Mouse (Mus musculus): ENCODE measurements around the gene Prmt7. TPM values are rescaled to one million over a fixed set of nuclear protein-coding genes. Genes with fewer than 3 reads are reported as not detected.

The Prmt7 gene
- total RNA-seq, 2 experiments from 2014 or later: 22.9 to 66.3 TPM

DNA sequence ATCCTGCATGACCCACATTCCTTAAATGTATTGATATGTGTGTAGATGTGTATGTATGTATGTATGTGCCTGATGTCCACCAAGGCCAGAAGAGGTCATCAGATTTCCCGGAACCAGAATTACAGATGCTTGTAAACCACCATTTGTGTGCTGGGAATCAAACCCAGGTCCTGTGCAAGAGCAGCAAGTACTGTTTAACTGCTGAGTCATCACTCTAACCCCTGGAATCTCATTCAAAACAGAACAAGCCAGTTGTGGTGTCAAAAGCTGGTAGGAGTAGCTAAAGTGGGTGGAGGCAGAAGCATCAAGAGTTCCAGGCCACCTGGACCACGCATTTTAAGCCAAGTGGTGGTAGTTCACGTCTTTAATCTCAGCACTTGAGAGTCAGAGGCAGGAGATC is 3.2 kb downstream of the Prmt7 start:
- no peak for ATAC-seq (replicated peaks; ENCODE audit: poor library complexity, severe bottlenecking)

- ATAC-seq (replicated peaks; ENCODE audit: poor library complexity, severe bottlenecking): no peak
Measured at GRCm38 (mm10) chr8:106219620-106220019, 8.9 kb downstream of the Prmt7 start.

GRCm38 (mm10) chr8:106226589-106226988 is 15.9 kb downstream of the Prmt7 start:
- ATAC-seq (replicated peaks; ENCODE audit: poor library complexity, severe bottlenecking): peak; percentile 56

GRCm38 (mm10) chr8:106231536-106231935 is 20.8 kb downstream of the Prmt7 start:
- no peak for ATAC-seq (replicated peaks; ENCODE audit: poor library complexity, severe bottlenecking)

DNA sequence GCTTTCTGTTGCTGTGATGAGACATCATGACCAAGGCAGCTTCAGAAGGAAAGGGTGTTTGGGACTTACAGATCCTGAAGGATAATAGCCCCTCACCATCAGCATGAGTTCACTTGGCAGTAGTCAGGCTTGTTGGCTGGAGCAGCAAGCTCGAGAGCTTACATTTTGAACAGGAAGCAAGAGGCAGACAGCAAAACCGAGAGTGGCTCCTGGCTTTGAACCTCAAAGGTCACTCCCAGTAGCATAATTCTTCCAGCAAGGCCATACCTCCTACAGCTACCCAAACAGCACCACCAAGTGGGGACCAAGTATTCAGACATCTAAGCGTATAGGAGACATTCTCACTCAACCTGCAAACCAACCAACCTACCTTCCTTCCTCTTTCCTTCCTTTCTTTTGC is 22.0 kb downstream of the Prmt7 start:
- no peak for ATAC-seq (replicated peaks; ENCODE audit: poor library complexity, severe bottlenecking)

DNA sequence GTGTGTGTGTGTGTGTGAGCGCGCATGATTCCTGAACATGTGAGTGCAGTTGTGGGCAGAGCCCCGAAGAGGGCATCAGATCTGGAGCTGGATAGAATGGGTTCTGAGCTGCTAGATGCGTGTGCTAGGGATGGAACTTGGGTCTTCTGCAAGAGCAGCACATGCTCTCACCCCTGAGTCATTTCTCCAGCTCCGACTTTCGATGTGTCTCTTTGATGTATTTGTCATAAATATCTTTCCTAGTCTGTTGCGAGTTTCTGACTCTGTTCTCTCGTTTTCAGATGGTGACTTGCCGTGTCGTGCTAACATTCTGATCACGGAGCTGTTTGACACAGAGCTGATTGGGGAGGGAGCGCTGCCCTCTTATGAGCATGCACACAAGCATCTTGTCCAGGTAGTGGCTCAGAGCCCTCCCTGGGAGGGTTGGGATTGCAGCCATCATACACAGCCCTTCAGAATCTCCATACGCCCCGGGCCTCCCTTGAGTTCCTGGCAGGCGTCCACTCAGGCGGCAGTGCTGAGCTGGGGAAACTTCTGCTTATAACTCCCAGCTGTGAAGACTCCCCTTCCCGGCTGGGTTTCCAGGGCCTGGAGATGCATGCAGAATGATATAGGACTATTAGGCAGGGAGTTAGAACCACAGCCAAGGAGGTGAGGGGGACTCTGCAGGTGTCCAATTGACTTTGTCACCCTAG is 24.0 kb downstream of the Prmt7 start:
- no peak for ATAC-seq (replicated peaks; ENCODE audit: poor library complexity, severe bottlenecking)

DNA sequence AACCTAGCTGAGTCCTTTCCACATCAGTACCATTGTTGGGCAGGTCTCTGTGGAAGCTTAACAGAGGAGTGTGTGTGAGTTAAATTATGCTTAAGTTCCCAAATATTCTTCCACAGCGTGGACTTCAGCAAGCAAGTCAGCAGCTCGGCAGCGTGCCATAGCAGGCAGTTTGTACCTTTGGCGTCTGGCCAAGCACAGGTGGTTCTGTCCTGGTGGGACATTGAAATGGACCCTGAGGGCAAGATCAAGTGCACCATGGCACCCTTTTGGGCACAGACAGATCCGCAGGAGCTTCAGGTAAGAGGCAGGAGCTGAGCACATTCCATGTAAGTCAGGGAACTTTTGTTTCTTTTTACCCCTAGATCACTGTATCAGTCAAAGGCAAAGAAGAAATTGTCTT is 26.4 kb downstream of the Prmt7 start:
- no peak for ATAC-seq (replicated peaks; ENCODE audit: poor library complexity, severe bottlenecking)

DNA sequence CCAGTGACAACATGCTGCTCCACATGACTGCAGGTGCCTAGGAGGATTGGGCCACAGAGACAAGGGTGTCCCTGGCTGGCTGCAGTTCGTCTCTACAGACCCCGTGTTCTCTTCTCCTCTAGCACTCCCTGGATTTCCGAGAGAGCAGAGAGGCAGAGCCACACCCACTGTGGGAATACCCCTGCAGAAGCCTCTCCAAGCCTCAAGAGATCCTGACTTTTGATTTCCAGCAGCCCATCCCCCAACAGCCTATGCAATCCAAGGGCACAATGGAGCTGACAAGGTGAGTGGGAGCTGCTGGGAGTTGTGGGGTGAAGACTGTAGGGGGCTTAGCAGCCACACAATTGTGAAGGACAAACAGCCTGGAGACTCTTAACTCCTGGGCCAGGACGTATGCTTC is 39.5 kb downstream of the Prmt7 start:
- no peak for ATAC-seq (replicated peaks; ENCODE audit: poor library complexity, severe bottlenecking)

DNA sequence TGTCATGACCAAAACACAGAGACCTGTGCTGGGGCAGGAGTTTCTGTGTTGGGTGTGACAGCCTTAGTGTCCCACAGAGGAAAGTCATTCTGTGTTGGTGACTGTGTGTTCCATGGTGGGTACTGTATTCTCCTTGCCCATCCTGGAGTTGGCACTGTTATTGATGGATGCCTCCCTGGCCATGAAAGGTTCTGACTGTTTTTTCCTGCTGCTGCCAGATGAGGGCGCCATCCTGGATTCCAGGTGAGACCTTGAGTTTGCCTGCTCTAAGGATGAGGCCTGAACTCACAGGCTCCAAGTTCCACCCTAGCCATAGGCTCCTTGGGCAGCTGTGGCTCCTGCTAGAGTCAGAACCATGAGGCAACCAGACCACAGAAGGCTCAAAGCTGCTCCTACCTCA is 47.4 kb downstream of the Prmt7 start:
- no peak for ATAC-seq (replicated peaks; ENCODE audit: poor library complexity, severe bottlenecking)

- ATAC-seq (replicated peaks; ENCODE audit: poor library complexity, severe bottlenecking): no peak
Measured at GRCm38 (mm10) chr8:106259579-106260255, 49.0 kb downstream of the Prmt7 start.

GRCm38 (mm10) chr8:106260894-106261293 is 50.2 kb downstream of the Prmt7 start:
- ATAC-seq (replicated peaks; ENCODE audit: poor library complexity, severe bottlenecking): no peak

- ATAC-seq (replicated peaks; ENCODE audit: poor library complexity, severe bottlenecking): no peak
Measured at GRCm38 (mm10) chr8:106262343-106262742, 51.6 kb downstream of the Prmt7 start.

DNA sequence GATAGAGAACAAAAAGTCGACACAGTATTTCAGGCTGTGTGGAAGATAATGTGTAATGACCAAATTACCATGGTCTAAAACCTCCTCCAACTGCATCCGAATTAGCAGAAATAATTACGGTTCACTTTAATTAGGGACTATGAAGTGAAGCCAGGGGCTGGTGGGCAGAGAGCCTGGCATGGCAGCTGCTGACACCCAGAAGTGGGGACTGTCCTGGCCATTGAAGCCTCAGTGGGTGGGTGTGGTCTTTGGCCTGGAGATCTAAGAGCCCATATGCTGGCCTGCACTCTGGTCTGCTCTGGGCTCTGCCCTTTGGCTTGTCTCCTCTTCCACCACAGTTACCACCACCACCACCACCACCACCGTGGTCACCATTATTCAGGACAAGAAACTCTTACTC is 53.2 kb downstream of the Prmt7 start:
- ATAC-seq (replicated peaks; ENCODE audit: poor library complexity, severe bottlenecking): no peak

DNA sequence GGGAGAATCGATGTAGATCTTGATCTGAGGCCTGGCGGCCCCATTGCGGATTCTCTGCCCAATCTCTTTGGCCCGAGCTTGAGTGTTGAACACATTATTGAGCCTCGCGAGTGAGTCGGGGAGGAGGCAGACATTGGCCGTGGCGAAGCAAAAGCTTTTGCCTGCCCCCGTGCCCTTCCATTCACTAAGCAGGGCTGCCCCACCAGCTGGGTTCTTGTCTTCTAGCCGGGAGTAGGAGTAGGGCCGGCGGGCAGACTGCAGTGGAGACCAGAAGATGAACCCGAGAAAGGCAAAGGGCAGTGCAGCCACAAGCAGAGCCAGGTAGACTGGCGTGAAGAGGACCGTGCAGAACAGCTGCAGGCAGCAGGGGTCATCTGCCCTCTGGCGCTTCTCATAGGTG is 54.7 kb downstream of the Prmt7 start:
- no peak for ATAC-seq (replicated peaks; ENCODE audit: poor library complexity, severe bottlenecking)

GRCm38 (mm10) chr8:106268710-106269346 is 58.1 kb downstream of the Prmt7 start:
- no peak for ATAC-seq (replicated peaks; ENCODE audit: poor library complexity, severe bottlenecking)

- no peak for ATAC-seq (replicated peaks; ENCODE audit: poor library complexity, severe bottlenecking)
Measured at GRCm38 (mm10) chr8:106270804-106271203, 60.1 kb downstream of the Prmt7 start.

DNA sequence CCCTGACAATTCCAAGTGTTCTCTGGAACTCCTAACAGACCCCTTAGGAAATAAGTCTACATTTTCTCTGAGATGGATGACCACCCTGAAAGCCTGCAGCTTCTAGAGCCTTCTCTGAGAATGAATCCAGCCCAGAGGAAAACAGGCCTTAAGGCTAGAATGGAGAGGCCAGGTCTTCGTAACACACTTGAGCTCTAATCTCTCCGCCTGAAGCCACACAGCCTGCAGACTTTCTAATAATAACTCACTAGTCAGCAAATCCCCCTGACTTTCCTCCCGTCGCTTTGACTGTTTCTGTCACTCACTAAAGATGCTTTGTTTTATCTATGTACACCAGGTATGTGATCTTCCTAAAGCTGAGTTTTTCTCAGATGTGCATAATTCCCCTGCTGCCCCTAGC is 60.6 kb downstream of the Prmt7 start:
- no peak for ATAC-seq (replicated peaks; ENCODE audit: poor library complexity, severe bottlenecking)

GRCm38 (mm10) chr8:106273468-106273867 is 62.7 kb downstream of the Prmt7 start:
- no peak for ATAC-seq (replicated peaks; ENCODE audit: poor library complexity, severe bottlenecking)

DNA sequence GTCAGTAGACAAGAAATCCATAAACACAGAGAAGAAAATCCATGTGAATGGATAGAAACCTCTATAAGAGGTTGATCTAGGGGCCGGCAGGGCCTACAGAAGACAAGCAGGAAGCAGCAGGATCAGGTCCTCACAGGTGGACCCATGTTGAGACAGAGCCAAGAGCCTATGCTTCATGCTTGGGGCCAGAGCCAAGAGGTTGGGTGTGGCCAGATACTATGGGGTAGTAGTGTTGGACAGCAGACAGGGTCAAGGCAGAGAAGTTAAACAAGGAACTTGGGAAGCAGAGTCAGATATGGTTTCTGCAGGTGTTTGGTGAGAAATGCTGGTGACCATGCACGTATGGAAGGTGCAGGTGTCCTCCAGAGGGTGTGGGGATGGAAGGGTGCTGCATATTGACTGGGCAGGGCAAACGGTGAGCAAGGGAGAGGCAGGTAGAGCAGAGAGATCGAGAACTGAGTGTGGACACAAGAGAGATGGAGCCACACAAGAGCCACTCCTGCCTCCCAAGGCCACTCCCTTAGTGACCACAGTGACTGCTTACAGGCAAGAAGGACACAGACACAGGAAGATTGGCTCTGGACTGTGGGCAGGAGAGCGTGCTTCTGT is 66.1 kb downstream of the Prmt7 start:
- ATAC-seq (replicated peaks; ENCODE audit: poor library complexity, severe bottlenecking): no peak

GRCm38 (mm10) chr8:106278367-106279042 is 67.8 kb downstream of the Prmt7 start:
- peak; percentile 55 for ATAC-seq (replicated peaks; ENCODE audit: poor library complexity, severe bottlenecking)

GRCm38 (mm10) chr8:106280154-106280553 is 69.4 kb downstream of the Prmt7 start:
- ATAC-seq (replicated peaks; ENCODE audit: poor library complexity, severe bottlenecking): no peak

All from granulocyte monocyte progenitor cell, adult 5-6 weeks (primary cell).